Mouse (Mus musculus) Patski (cell line): Measurements from ENCODE around the gene Elmo1. TPM values are rescaled to one million over a fixed set of nuclear protein-coding genes. Genes with fewer than 3 reads are reported as not detected.

Experiments
- ATAC-seq: fragments of 100-300 bp; one replicate; pipeline ENCODE4 v1.8.0; 2021
- CTCF ChIA-PET: fragments of 350-600 bp; sonication (Branson Sonifier 250); formaldehyde crosslinking; loops from one replicate; lab custom pipeline; 2022; ENCODE audit warnings: inconsistent platforms; lab: Charles Lee
- POLR2A ChIA-PET: fragments of 350-600 bp; sonication (Branson Sonifier 250); formaldehyde crosslinking; loops from one replicate; lab custom pipeline; 2022; ENCODE audit warnings: antibody characterized with exemption, inconsistent platforms; lab: Charles Lee
- DNase-seq: peaks from one replicate; pipeline ENCODE4 v3.0.0-alpha.2; 2011; ENCODE audit warnings: low read depth, low spot score
- H3K27me3 ChIP-seq: fragments of 371-371 bp; one replicate; pipeline ENCODE4 v1.5.1; 2021
- CTCF ChIP-seq: fragments of 100-300 bp; IDR thresholded peaks from one replicate; pipeline ENCODE4 v1.5.1; 2021
- in situ Hi-C: fragments of 300-500 bp; cut with MboI; formaldehyde crosslinking; loops from 3 replicates; pipeline ENCODE4 v1.11.1; 2018; ENCODE audit warnings: low pct_unique_long_range_greater_than_20kb, mixed read lengths
- polyA plus RNA-seq: library from polyadenylated mRNA; unstranded; gene quantifications from one replicate; pipeline ENCODE4 v1.2.3, GENCODE M21; 2021

Gene Elmo1
- polyA plus RNA-seq, 1 experiment from 2014 or later, result 0.08 TPM

GRCm38 (mm10) chr13:20392824-20393598 is 302.6 kb downstream of the Elmo1 start:
- no peak for TF ChIP-seq CTCF
- in situ Hi-C loops, result no loop called here
- DNase-seq (no peak), ATAC-seq (no peak)
- POLR2A ChIA-PET, result no interaction called here
- CTCF ChIA-PET, result no interaction called here
- no peaks in the 10 kb centered on the region for H3K27me3 ChIP-seq

- no peak for TF ChIP-seq CTCF
- in situ Hi-C loops, result no loop called here
- ATAC-seq (no peak), DNase-seq (no peak)
- ChIA-PET CTCF (interaction anchor here (0.6 kb wide), 1 partner anchor 31 kb away, joined by 3 read pairs; no protein-coding TSS in a partner anchor), POLR2A (no interaction called here)
- no peaks in the 10 kb centered on the region for H3K27me3 ChIP-seq
Measured at GRCm38 (mm10) chr13:20397744-20398143, 307.3 kb downstream of the Elmo1 start.

DNA sequence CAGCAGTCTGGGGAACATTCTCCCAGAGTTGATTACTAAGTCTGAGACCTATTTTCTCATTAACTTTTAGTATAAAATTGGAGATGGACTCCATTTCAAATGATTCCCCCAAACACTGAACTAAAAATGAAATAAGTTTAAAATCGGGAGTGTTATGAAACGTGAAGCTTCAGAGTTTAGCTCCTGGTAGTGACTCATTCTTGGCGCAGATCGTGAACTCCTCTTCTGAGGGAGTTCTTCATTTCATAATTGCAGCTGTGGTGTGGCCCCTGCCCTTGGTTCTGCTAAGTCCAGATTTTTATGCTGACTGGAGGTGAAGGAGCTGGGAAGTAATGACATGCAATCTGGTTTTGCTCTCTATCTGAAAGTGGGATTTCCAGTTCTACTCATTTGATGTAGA is 307.9 kb downstream of the Elmo1 start:
- ChIA-PET CTCF (interaction anchor here (0.6 kb wide), 1 partner anchor 30 kb away, joined by 3 read pairs; no protein-coding TSS in a partner anchor), POLR2A (no interaction called here)
- in situ Hi-C loops, result no loop called here

DNA sequence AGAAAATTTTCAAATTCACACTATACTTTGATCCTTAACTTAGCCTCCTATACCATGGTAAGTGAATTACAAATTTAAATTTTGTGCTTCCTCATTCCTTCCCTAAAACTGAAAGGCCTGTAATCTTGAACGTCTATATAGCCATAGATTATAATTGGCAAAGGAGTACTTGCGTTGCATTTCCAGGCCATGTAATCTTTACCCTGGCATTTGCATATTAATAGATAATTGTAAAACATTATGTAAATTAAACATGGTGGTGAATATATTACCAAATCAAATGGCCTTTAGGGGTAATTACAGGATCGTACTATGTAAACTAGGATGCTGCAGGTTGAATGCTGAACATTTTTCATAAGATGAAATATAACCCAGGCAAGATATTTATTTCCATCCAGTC is 314.1 kb downstream of the Elmo1 start:
- ChIA-PET POLR2A (no interaction called here), CTCF (no interaction called here)
- in situ Hi-C loops, result no loop called here
- peaks cover 4% of the 10 kb centered on the region for H3K27me3 ChIP-seq
- DNase-seq (no peak), ATAC-seq (no peak)
- TF ChIP-seq CTCF, result no peak

More for the DNA sequence above, 307.9 kb downstream of the Elmo1 start:
- ATAC-seq (no peak), DNase-seq (no peak)
- H3K27me3 ChIP-seq, result no peaks in the 10 kb centered on the region
- TF ChIP-seq CTCF, result no peak

DNA sequence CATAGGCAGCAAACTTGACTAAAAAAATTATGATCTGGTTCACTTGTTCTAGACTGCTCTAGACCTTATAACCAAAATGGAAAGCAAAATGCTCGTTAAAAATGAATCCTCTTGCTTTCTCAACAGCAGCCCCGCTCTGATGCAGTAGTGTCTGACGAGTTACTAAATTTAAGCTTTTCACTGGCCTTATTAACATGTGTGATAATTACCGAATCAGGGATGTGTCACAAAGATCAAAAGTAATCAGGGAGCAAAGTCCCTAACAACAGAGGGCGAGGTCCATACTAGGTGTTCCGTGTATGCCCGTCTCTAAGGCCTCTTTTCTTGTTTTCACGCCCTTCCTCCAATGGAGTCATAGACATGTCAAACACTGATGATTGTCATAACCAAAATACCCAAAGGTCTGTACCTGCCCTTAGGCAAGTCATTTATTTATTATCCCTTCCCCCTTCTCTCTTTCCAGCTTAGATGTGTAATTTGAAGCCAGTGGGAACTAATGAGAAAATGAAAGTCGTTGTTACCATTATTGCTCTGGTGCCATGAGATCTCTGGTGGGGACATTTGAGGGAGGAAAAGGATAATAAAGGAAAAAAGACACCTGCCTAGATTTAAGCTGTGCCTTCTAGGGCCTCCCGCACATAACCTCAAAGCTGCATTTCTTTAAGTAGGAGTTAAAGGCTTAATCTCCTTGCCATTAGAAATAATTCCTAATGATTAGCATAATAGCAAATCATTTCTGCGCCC is 316.2 kb downstream of the Elmo1 start:
- ATAC-seq, result no peak
- TF ChIP-seq CTCF, result no peak
- DNase-seq, result no peak
- CTCF ChIA-PET, result interaction anchor here (0.7 kb wide), 1 partner anchor 12 kb away, joined by 3 read pairs; no protein-coding TSS in a partner anchor
- H3K27me3 ChIP-seq, result peaks cover 4% of the 10 kb centered on the region
- in situ Hi-C loops, result no loop called here
- POLR2A ChIA-PET, result no interaction called here

- DNase-seq (no peak), ATAC-seq (no peak)
- POLR2A ChIA-PET, result no interaction called here
- H3K27me3 ChIP-seq, result peaks cover 4% of the 10 kb centered on the region
- no peak for TF ChIP-seq CTCF
- in situ Hi-C loops, result no loop called here
- CTCF ChIA-PET, result interaction anchor here (1.1 kb wide), 1 partner anchor 31 kb away, joined by 3 read pairs; no protein-coding TSS in a partner anchor
Measured at GRCm38 (mm10) chr13:20410306-20411101, 320.1 kb downstream of the Elmo1 start.

DNA sequence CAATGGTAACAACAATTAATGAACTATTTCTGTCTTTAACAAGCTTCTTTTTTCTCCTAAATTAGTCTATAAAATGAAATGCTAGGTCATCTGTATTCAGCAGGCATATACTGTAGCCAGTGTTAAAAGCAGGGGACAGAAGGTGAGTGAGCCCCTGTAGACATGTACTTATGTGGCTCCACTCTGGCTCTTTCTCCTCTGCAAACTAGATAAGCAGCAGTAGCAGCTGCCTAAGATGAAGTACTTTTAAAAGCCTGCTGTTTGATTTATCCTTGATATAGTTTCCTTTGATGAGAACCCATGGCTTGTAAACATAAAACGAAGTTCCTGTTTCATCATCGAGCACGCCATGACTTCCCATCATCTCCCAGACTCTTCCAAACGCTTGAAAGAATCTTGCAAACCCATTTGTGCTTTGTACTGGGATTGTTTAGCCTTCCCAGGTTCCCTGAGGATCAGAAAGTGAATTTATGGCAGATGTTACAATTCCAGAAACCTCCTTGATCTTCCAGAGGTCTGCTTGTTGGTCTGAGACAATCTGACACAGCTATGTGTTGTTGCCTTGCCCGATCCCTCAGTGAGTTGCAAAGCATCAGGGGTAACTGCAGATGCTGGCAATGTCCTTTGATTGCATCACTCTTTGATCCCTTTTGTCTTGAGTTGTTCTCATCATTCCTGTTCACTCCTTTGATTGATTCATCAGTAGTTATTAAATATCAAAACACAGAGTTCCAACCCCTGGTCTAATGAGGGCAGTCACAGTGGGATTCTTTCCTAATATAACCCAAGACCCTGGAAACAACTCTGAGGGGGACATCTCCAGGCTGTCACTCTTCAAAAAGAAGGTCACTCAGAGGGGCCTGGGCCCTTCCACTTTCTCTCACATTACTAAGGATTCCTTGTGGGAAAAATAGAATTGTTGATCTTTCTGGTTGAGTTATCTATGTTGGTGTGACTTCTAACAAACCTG is 326.6 kb downstream of the Elmo1 start:
- POLR2A ChIA-PET, result no interaction called here
- CTCF ChIA-PET, result interaction anchor here (1.1 kb wide), 1 partner anchor 16 kb away, joined by 3 read pairs; no protein-coding TSS in a partner anchor
- no peak for TF ChIP-seq CTCF
- H3K27me3 ChIP-seq, result no peaks in the 10 kb centered on the region
- in situ Hi-C loops, result no loop called here
- no peak for DNase-seq
- ATAC-seq, result no peak

- in situ Hi-C loops, result no loop called here
- ChIA-PET CTCF (no interaction called here), POLR2A (no interaction called here)
- no peaks in the 10 kb centered on the region for H3K27me3 ChIP-seq
- no peak for DNase-seq
- no peak for TF ChIP-seq CTCF
- ATAC-seq, result no peak
Measured at GRCm38 (mm10) chr13:20430998-20431397, 340.6 kb downstream of the Elmo1 start.

DNA sequence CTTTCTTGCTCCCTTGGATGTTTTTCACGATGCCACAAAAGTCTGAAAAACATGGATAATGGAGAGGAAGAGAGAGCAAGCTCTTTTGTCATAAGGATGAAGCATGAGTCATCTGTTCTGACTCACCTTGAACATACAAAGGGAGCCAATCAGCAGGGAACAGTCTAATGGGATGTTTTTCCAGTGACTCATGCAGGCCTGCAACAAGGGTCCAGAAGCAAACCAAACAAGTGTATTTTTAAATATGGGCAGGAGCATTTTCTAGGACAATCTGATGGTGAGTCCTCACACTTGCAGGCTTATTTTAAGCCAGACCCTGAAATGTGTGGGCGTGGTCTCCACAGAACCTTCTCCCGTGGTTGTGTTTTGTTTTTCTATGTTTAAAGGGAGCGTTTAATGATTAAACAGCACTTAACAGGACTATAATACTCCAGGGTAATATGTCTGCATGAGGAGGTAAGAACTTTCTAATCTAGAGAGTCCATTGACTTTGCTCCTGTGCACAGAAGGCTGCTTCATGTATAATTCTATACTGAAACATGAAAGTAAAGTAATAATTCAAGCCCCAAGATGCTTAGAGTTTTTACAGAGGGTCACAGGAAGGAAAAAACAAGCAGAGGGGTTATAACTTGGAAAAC is 342.9 kb downstream of the Elmo1 start:
- in situ Hi-C loops, result no loop called here
- ChIA-PET POLR2A (interaction anchor here (0.5 kb wide), 1 partner anchor 846 kb away, joined by 3 read pairs; no protein-coding TSS in a partner anchor), CTCF (interaction anchor here (0.7 kb wide), 1 partner anchor 16 kb away, joined by 3 read pairs; no protein-coding TSS in a partner anchor)
- ATAC-seq (peak; percentile 47), DNase-seq (no peak)
- H3K27me3 ChIP-seq, result no peaks in the 10 kb centered on the region
- TF ChIP-seq CTCF, result no peak
